ENCODE assay signal across 18 mouse cellular contexts in the genomic region with DNA sequence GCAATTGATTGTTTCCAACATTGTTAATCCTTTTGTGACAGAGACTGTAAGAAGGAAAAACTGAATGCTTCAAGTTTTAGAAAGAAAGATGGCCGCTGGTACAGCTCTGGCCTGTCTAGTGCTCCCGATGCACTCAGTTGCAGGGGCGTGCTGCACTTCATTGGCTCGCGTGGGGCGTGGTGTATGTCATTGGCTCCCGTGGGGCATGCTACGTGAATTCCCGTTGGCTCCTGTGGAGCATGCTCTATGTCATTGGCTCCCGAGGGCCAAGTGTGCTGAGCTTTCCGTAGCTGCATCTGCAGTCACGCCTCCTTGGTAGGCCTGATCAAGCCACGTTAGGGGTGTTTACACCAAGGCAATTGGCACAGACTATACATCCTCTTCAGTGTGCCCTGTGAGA. TPM values are rescaled to one million over a fixed set of nuclear protein-coding genes. Genes with fewer than 3 reads are reported as not detected.
DNase-seq lines count a peak whose midpoint lies in the region; ATAC-seq and TF ChIP-seq lines count a peak whose summit lies in the region.
"Had no signal": no experiment of that assay in that cellular context is flagged by ENCODE, and none has a peak within 500 bp of the region (broad histone marks: within the 10 kb centered on the region; RNA-seq: fewer than 3 reads in every experiment).

No protein-coding gene starts in this region.

- peaks cover 27% of the 10 kb centered on the region for H3K79me2 ChIP-seq in myocyte (ENCODE audit: control insufficient read depth, insufficient read depth)

- intact Hi-C loops in heart, postnatal 10 days (cut with DNase I): no loop called here

- 79% methylated on average over 13 of the region's 13 CpGs for WGBS in heart, embryonic 13.5 days
- WGBS in lung, embryonic 15.5 days: 79% methylated on average over 13 of the region's 13 CpGs
- WGBS in lung, adult 2 months: 79% methylated on average over 13 of the region's 13 CpGs

- no peak for TF ChIP-seq POLR2A in lung, adult 2 months (IDR thresholded peaks at IDR 0.05; ENCODE audit: borderline replicate concordance, extremely low read depth, low read depth, low read length)
- no peak for TF ChIP-seq POLR2A in myocyte (IDR thresholded peaks at IDR 0.05; ENCODE audit: insufficient read length, low read depth)

- peaks cover 15% of the 10 kb centered on the region for H3K36me3 ChIP-seq in heart, embryonic 13.5 days
- H3K36me3 ChIP-seq in lung, embryonic 15.5 days: no peaks in the 10 kb centered on the region
- H3K36me3 ChIP-seq in myocyte (ENCODE audit: control insufficient read depth, insufficient read depth): no peaks in the 10 kb centered on the region
- H3K36me3 ChIP-seq: forebrain, embryonic 10.5 days; hindbrain, embryonic 12.5 days; limb, embryonic 10.5 days; midbrain, embryonic 13.5 days had no signal

- no peaks in the 10 kb centered on the region for H3K9me3 ChIP-seq in heart, embryonic 13.5 days
- H3K9me3 ChIP-seq in lung, embryonic 15.5 days: no peaks in the 10 kb centered on the region
- H3K9me3 ChIP-seq: forebrain, embryonic 10.5 days; hindbrain, embryonic 12.5 days; limb, embryonic 10.5 days; midbrain, embryonic 13.5 days had no signal

- no peak overlapping the region for H3K9ac ChIP-seq in heart, embryonic 13.5 days
- no peak overlapping the region for H3K9ac ChIP-seq in lung, embryonic 15.5 days
- H3K9ac ChIP-seq: hindbrain, embryonic 12.5 days; midbrain, embryonic 13.5 days had no signal

- no peaks in the 10 kb centered on the region for H3K27me3 ChIP-seq in heart, embryonic 13.5 days (replicated peaks)
- no peaks in the 10 kb centered on the region for H3K27me3 ChIP-seq in lung, embryonic 15.5 days
- H3K27me3 ChIP-seq in myocyte (ENCODE audit: control insufficient read depth, insufficient read depth, insufficient read length): no peaks in the 10 kb centered on the region
- H3K27me3 ChIP-seq: hindbrain, embryonic 12.5 days; midbrain, embryonic 13.5 days had no signal

- H3K4me2 ChIP-seq in heart, embryonic 13.5 days: no peak overlapping the region
- no peak overlapping the region for H3K4me2 ChIP-seq in lung, embryonic 15.5 days
- no peak overlapping the region for H3K4me2 ChIP-seq in myocyte (ENCODE audit: low read depth)
- H3K4me2 ChIP-seq: hindbrain, embryonic 12.5 days; midbrain, embryonic 13.5 days had no signal

- no peak overlapping the region for H3ac ChIP-seq in myocyte (ENCODE audit: control insufficient read depth, insufficient read length)

- no peak for TF ChIP-seq CTCF in lung, adult 2 months (IDR thresholded peaks at IDR 0.05; ENCODE audit: insufficient read depth, low read length)

- H3K4me3 ChIP-seq in heart, embryonic 13.5 days: no peak overlapping the region
- H3K4me3 ChIP-seq in lung, embryonic 15.5 days: no peak overlapping the region
- H3K4me3 ChIP-seq in lung, adult 2 months (replicated peaks; ENCODE audit: extremely low read depth, low read depth, low read length): no peak overlapping the region
- H3K4me3 ChIP-seq in myocyte: no peak overlapping the region
- H3K4me3 ChIP-seq: forebrain, embryonic 10.5 days; heart, adult 2 months; hindbrain, embryonic 12.5 days; limb, embryonic 10.5 days; midbrain, embryonic 13.5 days had no signal

- ATAC-seq in heart, embryonic 13.5 days (ENCODE audit: extremely low read depth, insufficient number of reproducible peaks, low FRiP score, low TSS enrichment): no peak
- no peak for ATAC-seq in lung, embryonic 15.5 days (ENCODE audit: borderline replicate concordance, extremely low read depth, low FRiP score, low TSS enrichment)
- no peak for ATAC-seq in cerebellum, adult (ENCODE audit: insufficient number of reproducible peaks, low FRiP score, low TSS enrichment)
- ATAC-seq: midbrain, embryonic 13.5 days had no signal

- DNase-seq in heart, postnatal 10 days: no peak
- no peak for DNase-seq in lung, adult 2 months
- peak; percentile 10 for DNase-seq in ZHBTc4 (ENCODE audit: low read depth, low spot score)
- DNase-seq: adrenal gland, adult 2 months; cerebellum, adult 8-10 months; gastrocnemius, postnatal 10 days; right cerebral cortex, postnatal 4 days; thymus, adult 2 months had no signal

- H3K27ac ChIP-seq in heart, embryonic 13.5 days (replicated peaks): peak overlapping the region; percentile 56
- H3K27ac ChIP-seq in lung, embryonic 15.5 days: peak overlapping the region; percentile 37; the same call in 1 of the 2 replicates
- H3K27ac ChIP-seq: forebrain, embryonic 10.5 days; heart, adult 2 months; hindbrain, embryonic 12.5 days; limb, embryonic 10.5 days; midbrain, embryonic 13.5 days had no signal

- peaks cover 49% of the 10 kb centered on the region for H3K4me1 ChIP-seq in heart, embryonic 13.5 days
- H3K4me1 ChIP-seq in lung, embryonic 15.5 days: peaks cover 17% of the 10 kb centered on the region
- peaks cover 7% of the 10 kb centered on the region for H3K4me1 ChIP-seq in lung, adult 2 months (ENCODE audit: control insufficient read depth, insufficient read depth, low read length)
- H3K4me1 ChIP-seq: forebrain, embryonic 10.5 days; hindbrain, embryonic 12.5 days; limb, embryonic 10.5 days; midbrain, embryonic 13.5 days had no signal

TF ChIP-seq in myocyte, 11 proteins besides CTCF, POLR2A, EP300 and RAD21:
- no peak for TF ChIP-seq MYOD1 (IDR thresholded peaks at IDR 0.05; ENCODE audit: control insufficient read depth in 1 of 3, insufficient read length in 2 of 3, low read depth in 2 of 3)
- TF ChIP-seq USF1 (IDR thresholded peaks at IDR 0.05; ENCODE audit: low read depth): no peak
- no peak for TF ChIP-seq REST (IDR thresholded peaks at IDR 0.05; ENCODE audit: insufficient read depth, insufficient read length)
- no peak for TF ChIP-seq E2F4 (IDR thresholded peaks at IDR 0.05; ENCODE audit: insufficient read depth)
- no peak for TF ChIP-seq TCF3 (IDR thresholded peaks at IDR 0.05; ENCODE audit: insufficient read length, low read depth)
- peak; percentile 16 for TF ChIP-seq POLR2AphosphoS2 (IDR thresholded peaks at IDR 0.05; ENCODE audit: insufficient read length, low read depth)
- TF ChIP-seq CEBPB (IDR thresholded peaks at IDR 0.05; ENCODE audit: insufficient read depth, poor library complexity, severe bottlenecking): no peak

RNA-seq across cellular contexts. Expression of a gene that starts 49.5 kb away (rescaled TPM):
- 13.4 and 16.3 TPM in 2 replicates for polyA plus RNA-seq in heart, embryonic 13.5 days (2015; fragmentation: Nextera tagmentation; extraction: Ambion mirVana)
- 10 to 100 TPM; 64.3 to 67.9 TPM for total RNA-seq in heart, postnatal 10 days (2021)
- polyA plus RNA-seq in lung, embryonic 15.5 days (2015; fragmentation: Nextera tagmentation; extraction: Ambion mirVana): 6.4 and 6.5 TPM in 2 replicates
- polyA plus RNA-seq in lung, adult 2 months (2012; rRNA removed): 28.4 and 31.1 TPM in 2 replicates
- 15.7 TPM for polyA plus RNA-seq in myocyte (2012; fragmentation: generic; extraction: Trizol)
- total RNA-seq: megakaryocyte progenitor cell, adult 5-6 weeks had no signal
